8 mouse cellular contexts compared by ENCODE assay signal in the genomic region with DNA sequence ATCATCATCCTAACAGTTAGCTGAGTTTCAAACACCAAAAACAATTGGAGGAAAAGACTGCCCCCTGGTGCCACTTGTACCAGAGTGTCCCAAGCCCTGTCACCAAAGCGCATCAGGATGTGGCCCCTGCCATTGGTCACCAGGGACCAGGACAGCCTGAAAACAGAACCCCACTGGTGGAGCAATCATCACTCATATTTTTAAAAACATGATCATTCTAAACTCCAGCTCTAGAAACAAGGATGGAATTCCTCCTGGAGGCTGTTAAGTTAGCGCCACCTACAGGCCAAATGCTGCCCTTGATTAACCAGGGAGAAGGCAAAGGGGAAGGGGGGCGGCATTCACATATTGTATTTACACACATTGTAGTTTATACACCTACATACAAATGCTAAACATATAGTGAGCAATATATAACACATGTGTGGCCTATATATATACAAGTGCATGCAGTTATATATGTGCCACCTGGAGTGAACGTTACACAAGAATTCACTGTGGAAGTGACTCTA. TPM values are rescaled to one million over a fixed set of nuclear protein-coding genes. Genes with fewer than 3 reads are reported as not detected.
DNase-seq lines count a peak whose midpoint lies in the region; ATAC-seq lines count a peak whose summit lies in the region.

No protein-coding gene starts in this region.

- DNase-seq in MN1 (ENCODE audit: low spot score), result peak; percentile 59
- DNase-seq in cerebellum, postnatal 25 days, result peak; percentile 48 to 71
- DNase-seq in kidney, postnatal 4 days, result peak; percentile 80 to 84
- DNase-seq in lung, postnatal 14 days, result peak; percentile 73
- DNase-seq in ovary, postnatal 36 days (ENCODE audit: low spot score), result peak; percentile 34
- peak; percentile 9 to 36 for DNase-seq in urinary bladder, postnatal 36 days (ENCODE audit: low spot score in 2 of 2)

- peak; percentile 52 for ATAC-seq in CD4-positive, CD25-positive, alpha-beta regulatory T cell, adult 4 months
- peak; percentile 66 for ATAC-seq in granulocyte monocyte progenitor cell, adult 5-6 weeks (replicated peaks; ENCODE audit: poor library complexity, severe bottlenecking)

RNA-seq across cellular contexts. Expression of gene Cfap77, which starts 1.9 kb away (rescaled TPM):
- polyA plus RNA-seq in CD4-positive, CD25-positive, alpha-beta regulatory T cell, adult 4 months (2017; shearing (Covaris generic)), result under 1 TPM; 0.46 to 0.47 TPM
- 3.2 TPM in 1 of 2 replicates, not detected in the other for total RNA-seq in granulocyte monocyte progenitor cell, adult 5-6 weeks (2014; fragmentation: Nextera tagmentation)
- not detected in 2 replicates for total RNA-seq in granulocyte monocyte progenitor cell, adult 5-6 weeks (2017)

RNA-seq across cellular contexts. Expression of gene Ttf1, which starts 7.1 kb away (rescaled TPM):
- 10 to 100 TPM; 20.7 to 24.1 TPM for polyA plus RNA-seq in CD4-positive, CD25-positive, alpha-beta regulatory T cell, adult 4 months (2017; shearing (Covaris generic))
- total RNA-seq in granulocyte monocyte progenitor cell, adult 5-6 weeks (2014; fragmentation: Nextera tagmentation), result 11.9 and 26.9 TPM in 2 replicates
- total RNA-seq in granulocyte monocyte progenitor cell, adult 5-6 weeks (2017), result 17.5 and 20.9 TPM in 2 replicates

Comparison
In these comparisons a context has a peak if more than half of its experiments do, and no peak if none do; other contexts are left out.
1. Peak in every context shown above with its lines: DNase-seq and ATAC-seq.
2. DNase-seq: peak in every context shown above with its lines; median percentile 82 in kidney, postnatal 4 days; 73 in lung, postnatal 14 days; 60 in cerebellum, postnatal 25 days; 59 in MN1; 34 in ovary, postnatal 36 days; 22 in urinary bladder, postnatal 36 days.